Mouse (Mus musculus): ENCODE results near the gene Ifnk.
A peak's percentile ranks its signal among the peaks of the same experiment; 100 is the strongest.

Gene Ifnk

DNA sequence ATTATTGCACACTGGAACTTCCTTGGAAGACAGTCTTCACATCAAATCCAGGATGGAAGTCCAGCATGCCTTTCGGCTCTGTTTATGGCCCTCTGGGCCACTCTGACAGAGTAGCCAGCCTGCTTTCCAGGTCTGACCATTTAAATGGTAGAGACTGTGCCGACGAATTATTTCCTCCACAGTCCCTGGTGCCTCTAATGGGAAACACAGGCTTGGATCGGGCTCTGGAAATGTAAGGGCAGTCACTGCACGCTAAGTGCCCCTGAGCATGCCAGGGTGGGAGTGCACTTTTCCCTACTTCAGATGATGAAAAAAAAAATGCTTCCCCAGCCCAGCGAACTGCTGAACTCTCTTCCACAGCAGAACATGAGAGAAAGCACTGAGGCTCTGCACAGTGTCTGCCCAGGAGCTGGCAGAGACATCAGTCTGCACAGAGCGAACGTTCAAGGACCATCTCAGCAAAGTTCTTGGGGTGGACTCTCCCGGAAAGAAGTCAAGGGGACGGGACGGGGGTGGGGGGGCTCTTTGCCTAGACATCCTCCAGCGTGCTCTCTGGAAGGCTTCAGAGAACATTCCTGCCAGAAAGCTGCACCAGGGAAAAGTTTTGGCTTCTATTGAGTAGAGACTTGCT is 8.3 kb upstream of the Ifnk start:
- DNase-seq, result no peak

DNA sequence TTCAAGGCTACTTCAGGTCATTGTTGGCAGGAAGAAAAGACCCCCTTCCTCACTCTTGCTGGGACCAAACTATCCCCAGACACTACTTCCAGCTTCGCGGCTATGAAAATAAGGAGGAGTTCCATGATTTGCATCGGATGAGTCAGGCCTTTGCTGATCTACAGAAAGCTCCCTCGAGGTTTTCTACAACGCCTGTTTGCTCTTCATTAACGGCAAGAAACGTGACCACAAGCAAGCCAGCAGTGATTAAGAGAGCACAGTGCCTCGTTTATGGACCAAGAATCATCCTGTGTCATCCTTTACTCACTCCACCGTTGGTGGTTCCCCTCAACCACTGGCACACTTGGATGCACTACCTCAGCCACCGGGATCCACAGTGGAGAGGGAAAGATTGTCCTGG is 6.1 kb upstream of the Ifnk start:
- DNase-seq, result no peak

DNA sequence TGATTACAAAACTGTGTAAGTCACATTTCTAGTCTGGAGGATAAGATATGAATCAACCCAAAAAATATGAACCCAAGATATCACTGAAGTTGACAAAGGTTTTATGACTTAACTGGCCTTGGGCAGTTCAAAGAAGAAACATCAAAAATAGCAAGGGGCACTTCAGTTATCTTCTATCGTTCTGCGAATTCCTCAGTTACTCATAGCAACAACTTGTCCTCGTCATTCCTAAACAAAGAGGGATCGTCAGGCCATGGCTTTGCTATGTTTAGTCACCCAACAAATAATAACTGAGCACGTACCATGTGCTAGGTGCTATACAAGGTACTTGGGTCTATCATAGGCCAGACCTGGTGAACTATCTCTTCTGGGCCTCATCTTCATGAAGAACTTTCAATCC is 5.3 kb upstream of the Ifnk start:
- DNase-seq, result no peak

DNA sequence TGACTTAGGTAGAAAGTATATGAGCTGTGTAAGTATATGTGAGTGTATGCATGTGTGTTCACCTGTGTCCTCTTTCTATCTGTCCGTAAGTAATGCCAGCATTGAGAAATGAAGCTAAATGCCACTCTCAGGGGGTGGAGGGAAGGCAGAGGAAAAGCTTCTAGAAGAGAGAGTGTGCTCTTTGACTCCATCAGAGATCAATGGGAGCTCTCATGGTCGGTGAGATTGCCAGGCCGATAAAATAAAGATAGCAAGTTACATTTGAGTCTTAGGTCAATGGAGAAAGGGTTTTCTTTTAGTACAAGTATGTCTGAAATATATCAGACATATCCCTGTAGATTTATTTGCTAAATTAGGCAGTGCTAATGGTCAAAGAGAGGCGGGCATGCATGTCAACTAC is 3.5 kb upstream of the Ifnk start:
- DNase-seq, result no peak

DNA sequence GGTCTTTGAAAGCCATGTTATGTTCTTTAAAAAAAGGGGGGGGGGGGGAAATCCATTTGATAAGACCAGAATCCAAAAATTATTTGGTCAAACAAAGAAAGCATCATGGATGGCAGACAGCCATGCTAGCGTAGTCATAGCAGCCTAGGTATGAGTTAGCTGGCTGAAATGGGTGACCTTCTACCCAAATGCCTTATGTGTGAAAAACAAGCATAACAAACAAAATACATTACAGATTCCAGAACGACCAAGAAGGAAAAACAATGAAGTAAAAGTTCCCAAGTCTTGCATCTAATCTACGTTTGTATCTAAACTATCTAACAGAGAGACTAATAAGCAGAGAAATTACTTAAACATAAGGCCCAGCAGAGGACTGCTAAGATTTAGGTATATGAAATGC is 1.1 kb upstream of the Ifnk start:
- no peak for DNase-seq

DNA sequence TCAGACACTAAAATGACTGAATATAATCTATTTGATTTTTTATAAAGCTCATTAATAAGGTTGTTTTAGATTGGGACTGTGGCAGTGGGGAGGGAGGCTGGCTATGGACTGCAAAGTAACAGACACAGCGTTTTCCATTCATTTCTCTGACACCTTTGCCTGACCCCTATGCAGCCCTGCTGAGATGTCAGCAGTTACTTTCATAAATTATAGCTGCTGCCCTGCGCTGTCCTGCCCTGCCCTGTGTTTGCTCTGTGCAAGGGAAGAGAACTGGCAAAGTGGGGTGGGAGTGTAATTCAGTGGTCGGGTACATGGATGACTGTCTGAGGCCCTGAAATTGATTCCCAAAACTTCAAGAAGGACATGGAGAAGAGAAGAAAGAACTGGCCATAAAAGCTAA is 2.2 kb downstream of the Ifnk start:
- peak; percentile 21 for DNase-seq

DNA sequence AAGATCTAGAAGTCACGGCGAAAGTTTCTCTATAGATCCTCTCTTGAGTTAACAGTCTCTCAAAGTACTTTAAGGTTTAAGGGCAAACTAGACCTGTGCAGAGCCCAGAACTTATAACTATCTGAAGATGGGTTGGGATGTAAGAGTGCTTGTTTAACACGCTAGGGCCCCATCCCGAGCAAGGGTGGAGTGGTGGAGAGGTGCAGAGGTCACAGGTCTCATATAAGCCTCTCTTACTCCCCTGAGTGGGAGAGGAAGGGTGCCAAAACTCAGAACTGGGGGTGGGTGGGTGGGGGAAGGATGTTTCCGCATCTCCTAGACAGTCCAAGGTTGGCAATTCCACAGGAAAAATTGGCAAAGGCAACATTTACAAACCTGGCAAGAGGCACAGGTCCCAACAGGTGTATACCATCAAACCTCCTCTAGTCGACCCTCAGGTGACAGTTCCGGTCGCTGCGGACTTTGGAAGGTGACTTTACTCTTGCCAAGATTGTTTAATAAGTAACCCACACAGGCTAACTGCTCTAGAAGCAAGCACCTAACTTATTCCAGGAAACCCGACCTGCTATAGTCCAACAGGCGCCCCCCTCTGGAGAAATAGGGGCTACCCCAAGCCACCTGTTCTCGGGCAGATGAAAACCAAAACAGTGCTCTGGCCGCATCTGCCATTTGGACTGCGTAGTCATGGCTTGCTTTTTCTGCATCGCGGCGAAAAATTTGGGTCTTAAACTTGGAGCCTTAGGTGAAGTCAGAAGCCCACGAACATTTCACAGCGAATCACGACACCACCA is 3.5 kb downstream of the Ifnk start:
- DNase-seq, result peak; percentile 90

DNA sequence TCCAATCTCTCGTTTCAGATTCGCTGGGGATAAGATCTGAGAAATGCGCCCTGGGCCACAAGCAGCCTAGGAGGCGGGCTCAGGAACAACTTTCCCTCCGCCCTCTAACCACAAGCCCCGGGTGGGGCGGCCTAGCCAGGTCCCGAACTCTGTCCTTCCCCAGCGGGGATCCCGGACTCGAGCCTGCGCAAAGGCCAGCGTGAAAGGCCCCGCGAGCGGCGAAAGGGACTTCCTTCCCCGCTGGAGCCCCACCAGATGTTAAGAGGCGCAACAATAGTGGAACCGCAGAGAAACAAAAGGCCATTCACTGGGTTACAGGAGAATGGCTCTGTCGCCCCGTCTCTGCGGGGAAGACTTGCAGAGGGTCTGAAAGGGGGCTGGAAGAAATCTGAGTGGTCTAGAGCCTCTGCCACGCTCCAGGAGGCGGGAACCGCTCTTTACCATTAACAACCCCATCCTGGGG is 4.3 kb downstream of the Ifnk start:
- peak; percentile 84 for DNase-seq

DNA sequence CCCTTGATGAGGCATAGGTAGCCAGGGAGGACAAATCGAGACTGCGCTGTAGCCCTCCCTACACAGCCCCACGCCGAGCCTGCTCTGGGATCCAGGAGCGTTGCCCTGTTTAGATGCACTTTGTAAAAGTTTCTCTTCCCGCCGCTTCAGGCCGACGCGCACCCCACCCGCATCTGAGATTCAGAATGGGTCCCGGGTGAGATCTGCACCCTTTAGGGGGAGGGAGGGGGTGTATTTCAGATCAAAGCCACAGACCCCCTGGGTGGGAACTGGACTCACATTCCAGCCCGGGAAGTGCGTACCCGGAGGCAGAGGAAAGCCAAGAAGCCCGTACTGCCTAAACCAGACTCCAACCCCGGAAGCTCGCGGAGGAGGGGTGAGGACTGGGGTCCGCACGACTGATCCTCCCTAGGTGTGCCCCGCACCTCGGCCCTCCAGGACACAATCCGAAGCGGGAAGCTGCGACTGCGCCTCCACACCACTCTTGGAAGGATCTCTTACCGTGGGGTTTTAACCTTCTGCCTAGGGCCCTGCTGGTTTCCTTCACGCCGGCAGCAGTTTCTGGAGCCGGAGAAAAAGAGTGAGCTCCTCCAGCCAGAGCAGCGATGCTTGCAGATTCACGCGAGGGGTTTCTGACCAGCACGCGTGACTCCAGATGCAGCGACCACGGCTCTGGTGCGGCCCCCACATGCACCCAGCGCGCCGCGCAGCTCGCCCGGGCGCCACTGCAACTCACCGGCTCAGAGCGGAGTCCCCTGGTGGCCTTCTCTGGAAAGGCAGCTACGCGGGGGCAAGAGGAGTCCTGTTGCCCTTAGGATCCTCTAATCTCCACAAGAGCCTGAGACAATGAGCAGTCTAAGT is 5.1 kb downstream of the Ifnk start, which contains the start of gene Mob3b:
Gene Mob3b (minus strand): TSS at position 734 of the 861 bp plus-strand sequence.
- DNase-seq, result peak; percentile 92

DNA sequence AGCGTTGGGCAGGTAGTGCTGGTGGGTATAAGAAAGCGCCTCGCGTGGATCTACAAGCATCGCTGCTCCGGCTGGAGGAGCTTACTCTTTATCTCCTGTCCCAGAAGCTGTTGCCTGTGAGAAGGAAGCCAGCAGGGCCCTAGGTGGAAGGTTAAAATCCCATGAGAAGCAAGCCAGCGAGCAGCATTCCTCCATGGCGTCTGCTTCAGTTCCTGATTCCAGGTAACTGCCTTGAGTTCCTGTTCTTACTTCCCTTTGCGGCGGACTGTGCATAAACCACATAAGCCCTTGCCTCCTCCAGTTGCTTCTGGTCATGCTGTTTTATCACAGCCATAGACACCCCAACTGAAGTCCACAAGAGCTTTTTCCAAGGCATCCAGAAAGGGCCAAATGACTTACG is 6.0 kb downstream of the Ifnk start:
- DNase-seq, result no peak

DNA sequence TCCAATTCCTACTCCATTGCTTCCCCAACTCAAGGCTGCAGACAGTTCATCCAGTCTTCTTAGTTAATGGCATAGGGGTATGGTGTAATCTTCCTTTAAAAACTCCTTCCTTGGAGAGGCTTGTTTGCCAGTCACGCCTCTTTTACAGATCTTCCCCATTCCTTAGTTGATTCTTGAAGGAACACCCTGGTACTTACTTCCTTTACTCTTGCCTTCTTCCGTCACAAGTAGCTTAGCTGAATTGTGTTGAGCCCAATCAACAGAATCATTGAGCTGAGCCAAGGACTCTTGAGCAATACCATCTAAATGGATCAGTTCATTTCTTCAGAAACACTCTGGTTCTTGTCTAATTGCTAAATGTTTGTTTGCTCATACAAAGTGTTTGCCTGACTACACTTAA is 13.4 kb downstream of the Ifnk start:
- DNase-seq, result no peak

DNA sequence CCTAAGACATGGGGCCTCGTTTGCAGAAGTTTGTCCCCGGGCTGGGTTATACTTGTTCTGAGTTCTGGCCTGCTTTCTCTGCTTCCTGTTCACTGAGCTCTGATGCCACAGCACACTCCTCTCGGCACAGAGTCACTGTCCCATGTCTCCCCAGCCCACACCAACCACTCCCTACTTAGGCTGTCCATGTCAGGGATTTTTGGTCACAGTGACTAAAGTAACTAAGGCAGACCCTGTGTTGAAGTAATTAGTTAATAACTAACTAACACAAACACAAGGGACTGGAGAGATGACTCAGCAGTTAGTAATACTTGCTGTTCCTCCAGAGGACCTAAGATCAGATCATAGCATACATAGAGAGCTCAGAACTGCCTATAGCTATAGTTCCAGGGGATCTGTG is 14.1 kb downstream of the Ifnk start:
- DNase-seq, result no peak

DNA sequence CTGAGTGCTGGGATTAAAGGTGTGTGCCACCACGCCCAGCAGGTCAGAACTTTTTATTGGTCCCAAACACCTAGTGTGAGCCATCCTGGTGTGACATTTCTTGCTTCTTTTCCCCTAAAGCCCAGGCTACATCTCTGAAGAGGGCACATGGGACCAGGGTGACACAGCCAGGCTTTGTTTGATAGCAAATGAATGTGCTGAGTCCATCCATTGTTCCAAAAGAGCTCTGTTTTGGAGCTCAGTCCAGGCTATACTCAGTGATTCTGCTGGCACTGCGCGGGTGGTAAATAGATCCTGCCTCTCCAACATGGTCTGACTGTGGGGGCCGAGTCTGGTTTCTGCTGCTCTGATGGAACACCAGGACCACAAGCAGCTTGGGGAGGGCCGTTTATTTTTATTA is 16.0 kb downstream of the Ifnk start:
- no peak for DNase-seq

DNA sequence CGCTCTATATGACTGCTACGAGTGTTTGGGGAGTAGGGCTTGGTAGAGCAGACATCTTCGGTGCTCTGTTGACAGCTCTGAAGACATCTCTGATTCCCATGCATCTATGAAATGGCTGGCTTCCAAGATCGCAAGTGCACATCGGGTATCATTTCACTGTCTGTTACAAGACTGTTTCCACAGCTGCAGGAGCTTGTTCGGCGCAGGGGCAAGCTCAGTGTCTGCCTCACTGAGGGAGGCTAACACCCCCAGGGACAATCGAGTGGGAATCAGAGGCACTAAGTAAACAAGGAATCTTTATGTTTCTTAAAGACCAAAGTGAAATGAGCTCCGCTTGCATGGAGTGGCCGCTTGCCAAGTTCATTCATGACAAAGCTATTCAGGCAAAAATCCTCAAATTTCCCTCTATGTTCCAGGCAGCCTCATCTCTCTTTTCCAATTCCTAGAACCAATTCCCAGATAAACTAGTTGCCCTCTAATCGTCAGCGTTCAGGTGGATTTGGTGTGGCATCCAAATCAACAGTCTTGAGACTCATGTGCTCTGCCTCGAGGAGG is 17.8 kb downstream of the Ifnk start:
- no peak for DNase-seq

DNA sequence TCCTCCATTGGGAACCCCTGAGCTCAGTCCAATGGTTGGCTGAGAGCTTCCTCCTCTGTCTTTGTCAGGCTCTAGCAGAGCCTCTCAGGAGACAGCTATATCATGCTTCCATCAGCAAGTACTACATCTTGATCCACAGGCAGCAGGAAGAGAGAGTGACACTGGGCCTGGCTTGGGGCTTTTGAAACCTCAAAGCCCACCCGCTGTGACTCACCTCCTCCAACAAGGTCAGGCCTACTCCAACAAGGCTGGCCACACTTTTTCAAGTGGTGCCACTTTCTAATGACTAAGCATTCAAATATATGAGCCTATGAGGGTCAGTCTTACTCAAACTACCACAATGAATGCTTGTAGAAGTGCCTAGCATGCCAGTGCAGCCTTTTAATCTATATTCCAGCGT is 20.6 kb downstream of the Ifnk start:
- no peak for DNase-seq

DNA sequence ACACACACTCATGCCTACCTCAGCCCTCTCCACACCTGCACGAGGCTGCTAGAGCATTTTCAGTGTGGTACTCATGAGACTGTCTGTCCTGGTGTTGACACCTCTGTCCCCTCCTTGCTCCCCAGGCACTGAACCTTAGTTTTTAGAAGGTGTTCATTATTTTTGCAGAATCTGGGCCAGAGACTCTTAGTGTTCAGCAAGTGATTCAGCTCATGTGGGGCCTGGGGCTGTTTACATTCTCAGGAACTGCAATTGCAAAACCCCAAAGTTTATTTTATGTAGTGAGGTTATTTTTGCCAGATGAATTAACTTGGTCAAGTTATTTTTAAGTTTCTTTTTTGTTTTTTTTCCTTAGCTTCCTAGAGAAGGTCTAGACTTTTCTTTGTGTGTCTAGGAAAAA is 21.7 kb downstream of the Ifnk start:
- DNase-seq, result no peak

DNA sequence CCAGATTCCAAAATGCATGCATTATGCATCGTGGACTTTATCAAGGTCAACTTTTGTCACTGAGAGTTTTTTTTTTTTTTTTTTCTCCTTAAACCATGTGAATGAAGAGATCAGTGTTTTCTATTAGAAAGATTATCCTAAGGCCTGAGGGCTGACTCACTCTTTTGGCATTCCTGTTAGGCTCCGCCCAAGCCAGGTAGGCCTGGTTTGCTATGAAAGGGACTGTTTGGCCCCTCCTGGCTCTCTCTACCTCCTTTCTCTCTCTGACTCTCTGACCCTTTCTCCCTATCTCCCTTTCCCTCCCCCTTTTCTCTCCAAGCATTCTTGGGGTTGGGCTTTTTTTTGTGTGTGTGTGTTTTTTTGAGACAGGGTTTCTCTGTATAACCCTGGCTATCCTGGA is 23.7 kb downstream of the Ifnk start:
- peak; percentile 12 for DNase-seq

DNA sequence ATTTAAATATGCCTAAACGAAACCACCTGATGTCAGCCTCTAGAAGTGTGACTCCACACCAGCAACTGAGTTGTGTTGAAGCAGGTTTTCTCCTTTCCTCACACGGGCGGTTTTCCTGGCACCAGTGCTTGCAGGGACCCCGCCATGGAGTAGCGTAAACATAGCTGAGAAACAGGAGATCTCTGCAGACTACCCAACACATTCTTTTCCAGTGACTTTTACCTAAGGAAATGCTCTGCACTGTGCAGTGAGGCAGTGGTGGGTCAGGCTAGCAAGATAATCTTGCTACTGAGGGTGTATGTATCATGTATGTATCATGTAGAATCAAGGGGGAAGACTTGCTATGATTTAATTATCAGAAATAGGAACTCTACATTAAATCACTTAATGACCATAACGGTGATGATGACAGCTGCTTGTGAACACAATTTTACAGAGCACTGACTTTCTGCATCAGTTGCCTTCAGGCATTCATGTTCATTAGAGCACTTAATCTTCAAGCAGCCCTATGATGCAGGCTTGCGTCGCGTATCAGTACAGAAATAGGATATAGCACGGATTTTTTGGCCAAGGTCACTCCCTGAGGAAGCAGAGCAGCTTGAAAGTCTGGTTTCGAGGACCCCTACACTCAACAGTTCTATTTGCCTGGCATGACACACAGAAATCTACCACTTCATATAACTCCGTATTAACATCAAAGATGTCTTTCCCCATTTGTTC is 26.2 kb downstream of the Ifnk start:
- no peak for DNase-seq

DNA sequence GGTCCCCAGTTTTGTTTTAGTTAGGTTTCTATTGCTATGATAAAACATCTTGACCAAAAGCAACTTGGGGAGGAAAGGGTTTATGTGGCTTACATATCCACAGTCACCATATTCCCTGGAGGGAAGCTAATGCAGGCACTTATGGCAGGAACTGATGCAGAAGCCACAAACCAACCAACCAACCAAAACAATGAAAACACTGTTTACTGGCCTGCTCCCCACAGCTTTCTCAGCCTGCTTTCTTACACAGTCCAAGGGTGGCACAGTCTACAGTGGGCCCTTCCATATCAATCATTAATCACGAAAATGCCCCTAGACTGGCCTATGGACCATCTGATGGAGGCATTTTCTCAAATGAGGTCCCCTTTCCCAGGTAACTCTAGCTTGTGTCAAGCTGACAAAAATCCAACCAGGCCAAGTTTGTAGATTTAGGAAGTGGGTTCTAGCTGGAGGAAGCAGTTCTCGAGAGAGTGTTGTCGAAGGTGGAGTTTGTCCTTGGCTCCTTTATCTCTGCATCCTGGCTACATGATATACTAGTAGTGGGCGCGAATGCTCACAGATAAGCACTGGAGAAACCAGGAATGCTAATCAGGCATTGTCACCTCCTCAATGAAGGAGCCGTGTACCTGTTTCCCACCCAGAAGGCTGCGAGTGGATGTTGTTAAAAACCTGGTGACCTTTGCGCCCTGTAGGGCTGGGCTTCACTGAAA is 35.9 kb downstream of the Ifnk start:
- DNase-seq, result no peak

DNA sequence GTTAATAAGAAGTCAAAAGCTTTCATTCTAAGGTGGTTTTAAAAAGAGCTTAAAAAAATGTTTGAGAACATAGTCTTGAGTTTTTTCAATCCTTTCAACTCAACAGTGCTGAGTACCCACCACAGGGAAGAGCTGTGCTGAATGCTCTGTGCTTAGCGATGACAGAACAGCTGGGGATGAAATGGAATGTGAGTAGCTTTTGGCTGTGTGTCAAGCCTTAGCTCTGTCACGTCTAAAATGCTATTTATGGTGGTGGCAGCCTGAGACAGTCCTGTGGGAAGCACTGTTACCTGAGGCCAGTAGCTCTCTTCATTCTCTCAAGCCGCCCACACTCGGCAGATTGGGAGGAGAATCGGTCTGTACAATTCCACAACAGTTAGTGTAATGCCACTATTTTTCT is 37.9 kb downstream of the Ifnk start:
- DNase-seq, result no peak

DNA sequence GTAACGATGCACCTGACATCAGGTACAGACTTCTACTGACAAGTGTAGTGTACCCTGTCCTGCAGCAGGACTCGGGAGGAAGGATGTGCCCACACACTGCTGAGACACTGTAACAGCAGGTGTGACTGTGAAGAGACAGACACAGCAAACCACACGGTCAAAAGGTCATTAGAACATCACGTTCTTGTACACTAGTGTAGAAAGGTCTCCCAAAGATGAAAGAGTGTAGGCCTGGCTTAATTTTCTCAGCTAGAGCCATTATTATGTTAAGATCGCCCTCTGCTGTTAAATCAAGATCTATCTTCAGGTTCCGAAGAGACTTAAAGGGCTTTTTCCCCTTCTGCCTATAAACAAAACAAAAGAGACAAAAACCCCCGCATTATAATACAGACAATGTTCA is 40.9 kb downstream of the Ifnk start:
- no peak for DNase-seq

DNA sequence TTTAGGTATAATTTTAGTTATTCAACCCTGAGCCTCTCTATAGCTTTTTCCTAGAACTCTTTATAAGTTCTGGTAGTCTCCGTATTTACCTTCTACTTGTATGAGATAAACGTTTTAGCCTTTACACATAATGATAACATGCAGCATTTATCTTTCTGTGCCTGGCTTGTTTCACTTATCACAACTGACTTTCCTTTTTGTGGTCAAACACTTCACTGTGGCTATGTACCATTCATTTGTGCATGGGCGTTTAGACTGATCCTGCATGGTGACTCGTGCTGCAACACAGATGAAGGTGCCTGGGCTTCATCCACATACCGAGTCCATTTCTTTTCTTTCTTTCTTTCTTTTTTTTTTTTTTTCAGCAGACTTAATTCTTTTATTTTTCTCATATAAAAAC is 49.8 kb downstream of the Ifnk start:
- DNase-seq, result no peak
